Mouse (Mus musculus) R1 (cell line): ENCODE data around the gene Psg16.
"Not testable (repeated sequence)": the region's sequence is repeated elsewhere in the genome, so short reads cannot be mapped to it uniquely, and the experiment has no call there.

ENCODE experiments used
- DNase-seq: peaks from one replicate; pipeline ENCODE4 v3.0.0-alpha.2; 2018; ENCODE audit warnings: low read depth, low spot score

Gene Psg16

DNA sequence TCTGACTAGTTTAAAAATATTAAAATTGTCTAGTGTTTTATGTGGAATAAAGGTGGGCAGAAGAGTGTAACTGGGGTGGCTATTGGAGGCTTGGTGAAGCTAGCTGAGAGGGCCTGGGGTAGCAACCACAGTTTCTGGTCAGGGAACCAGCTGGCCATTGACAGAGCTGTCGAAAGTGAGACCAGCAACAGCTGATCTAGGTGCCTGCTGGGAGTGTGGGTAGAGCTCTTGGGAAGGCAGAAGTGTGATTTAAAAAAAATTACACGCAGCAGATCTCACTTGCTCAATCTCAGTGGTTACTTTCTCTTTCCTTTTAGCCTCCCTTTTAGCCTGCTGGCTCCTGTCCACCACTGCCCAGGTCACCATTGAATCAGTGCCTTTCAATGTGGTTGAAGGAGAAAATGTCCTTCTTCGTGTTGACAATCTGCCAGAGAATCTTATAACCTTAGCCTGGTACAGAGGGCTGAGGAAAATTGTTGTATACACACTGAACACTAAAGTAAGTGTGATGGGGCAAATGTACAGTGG lies 16.3 kb downstream of the Psg16 start:
- peak; percentile 0 for DNase-seq

DNA sequence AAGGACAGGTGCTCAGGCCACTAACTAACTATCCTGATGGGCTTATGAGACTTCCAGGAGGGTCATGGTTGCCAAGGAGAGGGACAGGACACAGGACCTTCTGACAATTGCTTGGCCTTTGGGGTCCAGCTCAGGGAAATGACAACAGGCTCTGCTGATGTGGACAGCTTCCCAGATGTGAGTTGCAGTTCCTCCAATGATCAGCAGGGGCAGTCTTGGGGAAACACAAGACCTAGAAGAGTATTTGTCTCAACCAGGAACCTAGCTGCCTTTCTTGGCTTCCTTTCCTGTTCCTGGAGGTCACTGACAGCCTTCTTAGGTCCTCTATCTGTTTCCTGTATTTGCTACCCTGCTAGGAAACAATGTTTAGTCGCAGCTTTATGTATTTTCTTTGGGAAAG lies 17.4 kb downstream of the Psg16 start:
- DNase-seq = peak; percentile 40

DNA sequence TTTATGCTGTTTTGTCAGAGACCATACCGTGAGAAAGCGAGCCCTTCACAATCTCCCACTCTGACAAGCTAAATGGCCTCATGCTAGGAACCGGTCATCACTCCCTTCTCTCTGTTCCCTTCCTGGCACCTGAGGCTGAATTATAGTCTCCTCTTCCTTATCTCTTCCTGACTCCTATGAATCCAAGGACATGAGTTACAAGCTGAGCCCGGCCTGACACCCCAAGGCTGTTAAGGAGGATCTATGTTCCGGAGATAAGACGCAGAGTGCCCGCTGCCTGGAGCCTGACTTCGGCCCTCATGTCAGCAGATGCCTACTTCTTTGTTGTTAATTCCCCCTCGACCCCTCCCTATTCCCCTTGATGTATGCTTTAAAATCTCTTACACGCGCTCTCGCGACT lies 27.8 kb downstream of the Psg16 start:
- DNase-seq = not testable (repeated sequence)

DNA sequence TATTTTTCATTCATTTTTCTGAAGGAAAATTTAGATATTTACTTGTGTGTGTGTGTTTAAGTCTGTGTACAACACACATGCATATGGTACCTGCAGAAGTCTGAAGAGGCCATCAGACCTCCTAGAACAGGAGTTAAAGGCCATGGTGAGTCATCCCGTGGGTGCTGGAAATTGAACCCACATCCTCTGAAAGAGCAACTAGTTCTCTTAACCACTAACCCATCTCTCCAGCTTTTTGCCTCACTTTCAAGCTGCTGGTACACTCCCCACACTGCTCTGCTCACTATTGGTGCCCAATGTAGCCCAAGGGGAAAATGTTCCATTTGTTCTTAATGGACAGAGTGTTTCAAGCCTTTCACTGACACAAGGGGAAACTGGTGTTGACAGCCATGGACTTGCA lies 61.5 kb downstream of the Psg16 start:
- DNase-seq = no peak

DNA sequence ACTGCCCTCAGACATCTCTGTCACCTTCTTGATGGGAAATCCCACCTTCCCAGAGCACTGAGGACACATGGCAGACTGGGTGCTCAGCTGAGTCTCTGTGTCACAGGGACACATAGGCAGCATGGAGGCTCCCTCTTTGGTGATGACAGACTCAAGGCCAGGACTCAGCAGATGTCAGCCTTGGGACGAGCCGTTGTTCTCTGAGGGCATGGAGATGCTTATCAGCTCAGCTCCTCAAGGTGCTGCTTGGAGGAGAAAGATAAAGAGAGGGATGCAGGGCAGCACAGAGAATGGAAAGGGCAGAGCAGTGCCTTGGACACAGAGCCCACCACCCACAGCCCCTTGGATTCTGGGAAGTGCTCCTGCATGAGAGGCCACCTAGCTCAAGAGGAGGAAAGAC lies 76.1 kb downstream of the Psg16 start, which contains the start of gene Ceacam3:
Gene Ceacam3, plus strand, starts transcription at position 352 of the 400 bp plus-strand sequence.
- no peak for DNase-seq

DNA sequence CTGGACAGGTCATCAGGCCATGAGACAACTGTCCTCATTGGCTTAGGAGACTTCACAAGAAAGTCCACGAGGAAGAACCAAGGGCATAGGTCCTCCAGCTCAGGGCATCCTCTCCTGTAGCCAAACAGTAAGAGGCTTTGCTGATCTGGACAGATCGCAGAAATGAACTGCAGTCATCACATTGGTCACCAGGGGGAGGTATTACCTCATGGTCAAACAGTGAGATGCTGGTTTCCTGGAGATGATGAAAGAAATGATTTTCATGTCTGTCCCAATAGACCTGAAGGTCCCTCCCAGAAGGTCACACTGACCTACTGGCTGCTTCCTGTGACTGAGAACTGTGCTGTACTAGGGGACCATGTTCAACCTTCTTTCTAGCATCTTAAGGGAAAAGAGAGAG lies 81.8 kb downstream of the Psg16 start:
- DNase-seq = peak; percentile 67

DNA sequence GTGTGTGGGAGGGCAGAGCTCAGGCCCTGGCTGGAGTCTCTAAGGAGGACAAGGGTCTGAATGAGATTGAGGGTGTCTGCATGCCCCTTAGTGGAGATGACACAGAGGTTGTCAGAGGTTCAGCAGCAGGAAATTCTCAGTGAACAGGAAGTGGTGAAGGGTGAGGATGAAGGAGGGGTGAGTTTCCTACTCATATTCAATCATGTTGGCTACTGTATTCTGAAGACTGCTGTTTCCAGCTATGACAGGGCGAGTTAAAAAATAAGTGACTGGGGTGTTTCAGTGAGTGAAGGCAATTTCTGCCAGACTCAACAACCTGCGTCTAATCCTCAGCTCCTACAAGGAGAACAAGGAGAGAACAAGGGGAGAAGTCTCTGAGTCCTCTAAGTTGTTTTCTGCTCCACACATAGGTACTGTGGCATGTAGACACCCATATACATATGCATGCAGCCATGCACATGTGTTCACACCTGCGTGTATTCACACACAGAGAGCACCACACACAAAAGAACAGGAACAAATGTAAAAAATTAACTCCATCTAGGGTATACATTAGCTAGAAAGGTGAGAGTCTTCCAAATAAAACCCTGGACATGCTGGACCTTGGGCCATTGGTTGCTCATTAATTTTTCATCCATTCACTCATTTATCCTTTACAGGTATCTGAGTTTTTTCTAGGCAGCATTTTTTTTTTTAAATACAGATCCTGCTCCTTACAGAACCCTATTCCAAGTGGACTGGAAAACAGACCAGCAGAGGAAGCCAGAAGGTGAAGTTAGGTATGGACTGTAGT lies 83.2 kb downstream of the Psg16 start:
- DNase-seq = no peak

DNA sequence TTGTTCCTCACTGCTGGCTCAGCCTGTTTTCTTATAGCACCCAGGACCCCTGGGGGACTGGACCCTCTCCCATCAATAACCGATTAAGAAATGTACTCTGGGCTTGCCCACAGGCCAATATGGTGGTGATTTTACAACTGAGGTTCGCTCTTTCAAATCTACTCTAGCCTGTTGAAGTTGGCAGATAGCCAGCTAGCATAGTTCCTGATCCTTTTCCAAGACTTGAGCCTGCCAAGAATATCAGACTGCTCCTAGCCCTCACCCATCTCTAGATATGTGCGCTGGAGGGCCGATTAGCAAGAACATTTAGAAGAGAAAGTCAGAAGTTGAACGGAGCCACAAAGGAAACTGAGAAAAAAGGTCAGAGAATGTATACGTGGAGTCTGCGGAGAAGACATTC lies 85.2 kb downstream of the Psg16 start:
- DNase-seq = no peak

DNA sequence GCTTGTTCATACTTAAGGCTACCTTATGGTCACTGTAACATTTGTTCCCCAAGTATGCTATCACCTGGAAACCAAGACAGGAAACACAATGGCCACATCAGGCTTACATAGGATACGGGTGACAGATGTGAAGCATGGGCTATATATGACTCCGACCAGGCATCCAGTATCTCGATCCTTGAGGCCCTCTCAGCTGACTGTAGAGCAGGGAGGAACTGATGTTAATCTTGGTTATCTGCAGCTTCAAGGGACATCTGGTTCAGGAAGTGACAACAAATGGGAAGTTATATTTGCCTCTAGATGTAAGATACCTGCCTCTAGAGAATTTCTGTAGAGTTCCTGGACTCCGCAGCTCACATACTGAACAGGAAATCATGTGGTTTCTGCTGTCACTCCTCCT lies 98.0 kb downstream of the Psg16 start:
- DNase-seq = no peak
